Comparison of ENCODE assay signal across 8 mouse cellular contexts in genomic region chr2:168525391-168526154, GRCm38 (mm10).
DNase-seq lines count a peak whose midpoint lies in the region; ATAC-seq and TF ChIP-seq lines count a peak whose summit lies in the region.

No protein-coding gene starts in this region.

- ATAC-seq in embryonic facial prominence, embryonic 13.5 days (ENCODE audit: insufficient number of reproducible peaks, insufficient read depth, low FRiP score, low TSS enrichment, low read depth) = no peak
- 0 out of 2 replicates have a peak, but pooled peaks have one; percentile 6 for ATAC-seq in limb, embryonic 11.5 days (ENCODE audit: insufficient number of reproducible peaks, low FRiP score, low TSS enrichment, low read depth)
- no peak for ATAC-seq in cerebellum, adult (ENCODE audit: insufficient number of reproducible peaks, low FRiP score, low TSS enrichment)
- no peak for ATAC-seq in frontal cortex, adult (ENCODE audit: low TSS enrichment)

- 11% methylated on average over 17 of the region's 17 CpGs for WGBS in embryonic facial prominence, embryonic 13.5 days
- WGBS in limb, embryonic 11.5 days = 11% methylated on average over 17 of the region's 17 CpGs

- 0 out of 2 replicates have a peak overlapping the region, but pooled peaks have one; percentile 17 for H3K9ac ChIP-seq in embryonic facial prominence, embryonic 13.5 days
- H3K9ac ChIP-seq in limb, embryonic 11.5 days (ENCODE audit: low read length) = no peak overlapping the region

- peaks cover 22% of the 10 kb centered on the region for H3K4me1 ChIP-seq in embryonic facial prominence, embryonic 13.5 days
- peaks cover 31% of the 10 kb centered on the region for H3K4me1 ChIP-seq in limb, embryonic 11.5 days (ENCODE audit: control insufficient read depth, insufficient read depth, low read length)

- H3K9me3 ChIP-seq in embryonic facial prominence, embryonic 13.5 days = no peaks in the 10 kb centered on the region
- H3K9me3 ChIP-seq in limb, embryonic 11.5 days (ENCODE audit: control insufficient read depth, low read length) = peaks cover 3% of the 10 kb centered on the region; the same call in 1 of the 2 replicates

- peak overlapping the region; percentile 58 for H3K4me2 ChIP-seq in embryonic facial prominence, embryonic 13.5 days
- peak overlapping the region; percentile 30; the same call in 1 of the 2 replicates for H3K4me2 ChIP-seq in limb, embryonic 11.5 days (ENCODE audit: low read depth, severe bottlenecking)

- H3K36me3 ChIP-seq in embryonic facial prominence, embryonic 13.5 days = 0 out of 2 replicates have a peak, but pooled peaks cover 3% of the 10 kb centered on the region
- H3K36me3 ChIP-seq in limb, embryonic 11.5 days (ENCODE audit: control insufficient read depth, insufficient read depth, low read length) = no peaks in the 10 kb centered on the region

- H3K4me3 ChIP-seq in left cerebral cortex, adult 2 months = peak overlapping the region; percentile 27
- peak overlapping the region; percentile 22 for H3K4me3 ChIP-seq in embryonic facial prominence, embryonic 13.5 days
- no peak overlapping the region for H3K4me3 ChIP-seq in limb, embryonic 11.5 days (ENCODE audit: low read depth, low read length)

- no peaks in the 10 kb centered on the region for H3K27me3 ChIP-seq in embryonic facial prominence, embryonic 13.5 days
- no peaks in the 10 kb centered on the region for H3K27me3 ChIP-seq in limb, embryonic 11.5 days (ENCODE audit: control insufficient read depth, insufficient read depth, low read length)

- TF ChIP-seq CTCF in left cerebral cortex, adult 2 months (IDR thresholded peaks at IDR 0.05) = no peak

- DNase-seq in left cerebral cortex, adult 2 months (ENCODE audit: extremely low spot score in 1 of 2, low spot score in 2 of 2) = no peak
- DNase-seq in left cerebral cortex, adult 11 months (ENCODE audit: low spot score) = no peak
- DNase-seq in limb, embryonic 11.5 days (ENCODE audit: low spot score) = peak; percentile 62
- DNase-seq in retina, postnatal 1 day = peak; percentile 51
- no peak for DNase-seq in thymus, postnatal 10 days (ENCODE audit: low spot score in 2 of 2)

- intact Hi-C loops in left cerebral cortex, adult 2 months (cut with DNase I) = no loop called here

- no peak overlapping the region for H3K27ac ChIP-seq in left cerebral cortex, adult 2 months
- peak overlapping the region; percentile 55 for H3K27ac ChIP-seq in embryonic facial prominence, embryonic 13.5 days
- H3K27ac ChIP-seq in limb, embryonic 11.5 days (replicated peaks; ENCODE audit: low read depth, low read length) = no peak overlapping the region; the same call in 1 of the 2 replicates

Comparison
In these comparisons a context has a peak if more than half of its experiments do, and no peak if none do; other contexts are left out.
1. DNase-seq: peak in limb, embryonic 11.5 days (single experiment) and retina, postnatal 1 day (single experiment); none in left cerebral cortex, adult 2 months (0 of 2), left cerebral cortex, adult 11 months (single experiment) and thymus, postnatal 10 days (0 of 2).